Mouse (Mus musculus): ENCODE data around the gene Stk38l. TPM values are rescaled to one million over a fixed set of nuclear protein-coding genes. Genes with fewer than 3 reads are reported as not detected.
"Not testable (repeated sequence)": the region's sequence is repeated elsewhere in the genome, so short reads cannot be mapped to it uniquely, and the experiment has no call there.

The Stk38l gene
- polyA plus RNA-seq, 1 experiment from 2014 or later, result 17.2 TPM

- WGBS, result 93% methylated on average over 5 of the region's 5 CpGs
- Histone ChIP-seq H3K4me3 (ENCODE audit: low read length) (no peak overlapping the region), H3K27ac (ENCODE audit: low read depth, low read length) (no peak overlapping the region), H3K36me3 (ENCODE audit: control insufficient read depth, insufficient read depth, low read length) (peaks cover 16% of the 10 kb centered on the region; the same call in 1 of the 2 replicates), H3K4me2 (replicated peaks; ENCODE audit: low read depth, low read length) (no peak overlapping the region), H3K4me1 (ENCODE audit: control insufficient read depth, insufficient read depth, low read length) (no peaks in the 10 kb centered on the region), H3K9ac (ENCODE audit: low read depth, low read length) (no peak overlapping the region), H3K27me3 (ENCODE audit: control insufficient read depth, insufficient read depth, low read length) (no peaks in the 10 kb centered on the region), H3K9me3 (ENCODE audit: control insufficient read depth, low read length) (no peaks in the 10 kb centered on the region)
- ATAC-seq (ENCODE audit: low FRiP score, low TSS enrichment), result no peak
Measured at GRCm38 (mm10) chr6:146770808-146771207, 46.0 kb downstream of the Stk38l start.

- H3K4me1 ChIP-seq (ENCODE audit: control insufficient read depth, insufficient read depth, low read length); H3K4me3 ChIP-seq (ENCODE audit: low read length); H3K9me3 ChIP-seq (ENCODE audit: control insufficient read depth, low read length); H3K27ac ChIP-seq (ENCODE audit: low read depth, low read length); H3K4me2 ChIP-seq (replicated peaks; ENCODE audit: low read depth, low read length); ATAC-seq (ENCODE audit: low FRiP score, low TSS enrichment); H3K27me3 ChIP-seq (ENCODE audit: control insufficient read depth, insufficient read depth, low read length); H3K36me3 ChIP-seq (ENCODE audit: control insufficient read depth, insufficient read depth, low read length); H3K9ac ChIP-seq (ENCODE audit: low read depth, low read length): not testable (repeated sequence)
- WGBS, result 82% methylated on average over 8 of the region's 8 CpGs
Measured at GRCm38 (mm10) chr6:146775864-146776263, 51.1 kb downstream of the Stk38l start.

- 56% methylated on average over 2 of the region's 2 CpGs for WGBS
Measured at GRCm38 (mm10) chr6:146776610-146777389, 52.0 kb downstream of the Stk38l start.

GRCm38 (mm10) chr6:146778055-146778454 lies 53.3 kb downstream of the Stk38l start:
- Histone ChIP-seq H3K27ac (ENCODE audit: low read depth, low read length) (no peak overlapping the region), H3K9me3 (ENCODE audit: control insufficient read depth, low read length) (no peaks in the 10 kb centered on the region), H3K4me2 (replicated peaks; ENCODE audit: low read depth, low read length) (no peak overlapping the region), H3K4me1 (ENCODE audit: control insufficient read depth, insufficient read depth, low read length) (no peaks in the 10 kb centered on the region), H3K4me3 (ENCODE audit: low read length) (no peak overlapping the region), H3K36me3 (ENCODE audit: control insufficient read depth, insufficient read depth, low read length) (peaks cover 4% of the 10 kb centered on the region; the same call in 1 of the 2 replicates), H3K27me3 (ENCODE audit: control insufficient read depth, insufficient read depth, low read length) (no peaks in the 10 kb centered on the region), H3K9ac (ENCODE audit: low read depth, low read length) (no peak overlapping the region)
- 87% methylated on average over 3 of the region's 3 CpGs for WGBS
- ATAC-seq (ENCODE audit: low FRiP score, low TSS enrichment), result no peak

More at GRCm38 (mm10) chr6:146776610-146777389, 52.0 kb downstream of the Stk38l start:
- Histone ChIP-seq H3K36me3 (ENCODE audit: control insufficient read depth, insufficient read depth, low read length) (peaks cover 4% of the 10 kb centered on the region; the same call in 1 of the 2 replicates), H3K4me2 (replicated peaks; ENCODE audit: low read depth, low read length) (no peak overlapping the region), H3K9me3 (ENCODE audit: control insufficient read depth, low read length) (no peaks in the 10 kb centered on the region), H3K9ac (ENCODE audit: low read depth, low read length) (no peak overlapping the region), H3K27ac (ENCODE audit: low read depth, low read length) (no peak overlapping the region), H3K4me3 (ENCODE audit: low read length) (no peak overlapping the region), H3K4me1 (ENCODE audit: control insufficient read depth, insufficient read depth, low read length) (no peaks in the 10 kb centered on the region), H3K27me3 (ENCODE audit: control insufficient read depth, insufficient read depth, low read length) (no peaks in the 10 kb centered on the region)
- no peak for ATAC-seq (ENCODE audit: low FRiP score, low TSS enrichment)

- H3K9me3 ChIP-seq (ENCODE audit: control insufficient read depth, low read length), result no peaks in the 10 kb centered on the region
- no peaks in the 10 kb centered on the region for H3K27me3 ChIP-seq (ENCODE audit: control insufficient read depth, insufficient read depth, low read length)
- no peak overlapping the region for H3K4me3 ChIP-seq (ENCODE audit: low read length)
- ATAC-seq (ENCODE audit: low FRiP score, low TSS enrichment), result no peak
- no peak overlapping the region for H3K27ac ChIP-seq (ENCODE audit: low read depth, low read length)
- H3K36me3 ChIP-seq (ENCODE audit: control insufficient read depth, insufficient read depth, low read length), result no peaks in the 10 kb centered on the region
- H3K4me2 ChIP-seq (replicated peaks; ENCODE audit: low read depth, low read length), result no peak overlapping the region
- no peak overlapping the region for H3K9ac ChIP-seq (ENCODE audit: low read depth, low read length)
- WGBS, result 86% methylated on average over 3 of the region's 3 CpGs
- H3K4me1 ChIP-seq (ENCODE audit: control insufficient read depth, insufficient read depth, low read length), result no peaks in the 10 kb centered on the region
Measured at GRCm38 (mm10) chr6:146781566-146781965, 56.8 kb downstream of the Stk38l start.

- H3K4me2 ChIP-seq (replicated peaks; ENCODE audit: low read depth, low read length), result no peak overlapping the region
- H3K36me3 ChIP-seq (ENCODE audit: control insufficient read depth, insufficient read depth, low read length), result no peaks in the 10 kb centered on the region
- no peak overlapping the region for H3K4me3 ChIP-seq (ENCODE audit: low read length)
- H3K9ac ChIP-seq (ENCODE audit: low read depth, low read length), result no peak overlapping the region
- no peaks in the 10 kb centered on the region for H3K9me3 ChIP-seq (ENCODE audit: control insufficient read depth, low read length)
- H3K27me3 ChIP-seq (ENCODE audit: control insufficient read depth, insufficient read depth, low read length), result no peaks in the 10 kb centered on the region
- 73% methylated on average over 3 of the region's 3 CpGs for WGBS
- no peak overlapping the region for H3K27ac ChIP-seq (ENCODE audit: low read depth, low read length)
- H3K4me1 ChIP-seq (ENCODE audit: control insufficient read depth, insufficient read depth, low read length), result no peaks in the 10 kb centered on the region
- no peak for ATAC-seq (ENCODE audit: low FRiP score, low TSS enrichment)
Measured at GRCm38 (mm10) chr6:146793527-146793926, 68.7 kb downstream of the Stk38l start.

- no peaks in the 10 kb centered on the region for H3K9me3 ChIP-seq (ENCODE audit: control insufficient read depth, low read length)
- ATAC-seq (ENCODE audit: low FRiP score, low TSS enrichment), result peak; percentile 58
Measured at GRCm38 (mm10) chr6:146795166-146795923, 70.5 kb downstream of the Stk38l start.

GRCm38 (mm10) chr6:146795924-146796545 lies 71.2 kb downstream of the Stk38l start, which contains the start of gene Arntl2:
Gene Arntl2 (plus strand): TSS chr6:146796055.
- Histone ChIP-seq H3K36me3 (ENCODE audit: control insufficient read depth, insufficient read depth, low read length) (no peaks in the 10 kb centered on the region), H3K4me2 (replicated peaks; ENCODE audit: low read depth, low read length) (peak within 1 kb of the TSS; percentile 88), H3K4me3 (ENCODE audit: low read length) (peak within 1 kb of the TSS; percentile 58), H3K4me1 (ENCODE audit: control insufficient read depth, insufficient read depth, low read length) (no peaks in the 10 kb centered on the region), H3K9me3 (ENCODE audit: control insufficient read depth, low read length) (no peaks in the 10 kb centered on the region), H3K27ac (ENCODE audit: low read depth, low read length) (no peak within 1 kb of the TSS), H3K9ac (ENCODE audit: low read depth, low read length) (peak within 1 kb of the TSS; percentile 66), H3K27me3 (ENCODE audit: control insufficient read depth, insufficient read depth, low read length) (no peaks in the 10 kb centered on the region)
- peak; percentile 97 for ATAC-seq (ENCODE audit: low FRiP score, low TSS enrichment)
- 1% methylated on average over 36 of the region's 36 CpGs for WGBS

More at GRCm38 (mm10) chr6:146795166-146795923, 70.5 kb downstream of the Stk38l start:
- no peak overlapping the region for H3K27ac ChIP-seq (ENCODE audit: low read depth, low read length)
- H3K4me2 ChIP-seq (replicated peaks; ENCODE audit: low read depth, low read length), result peak overlapping the region; percentile 88
- H3K36me3 ChIP-seq (ENCODE audit: control insufficient read depth, insufficient read depth, low read length), result no peaks in the 10 kb centered on the region
- H3K4me1 ChIP-seq (ENCODE audit: control insufficient read depth, insufficient read depth, low read length), result no peaks in the 10 kb centered on the region
- H3K9ac ChIP-seq (ENCODE audit: low read depth, low read length), result peak overlapping the region; percentile 66
- H3K4me3 ChIP-seq (ENCODE audit: low read length), result peak overlapping the region; percentile 58
- 15% methylated on average over 22 of the region's 22 CpGs for WGBS
- no peaks in the 10 kb centered on the region for H3K27me3 ChIP-seq (ENCODE audit: control insufficient read depth, insufficient read depth, low read length)
